Mouse (Mus musculus) CD4-positive naive resting alpha-beta T cell, adult 76 days (primary cell): ENCODE results near the gene Ptprc. TPM values are rescaled to one million over a fixed set of nuclear protein-coding genes. Genes with fewer than 3 reads are reported as not detected.

Experiments used
- total RNA-seq: library from RNA; stranded (reverse); gene quantifications from one replicate; pipeline ENCODE4 v1.2.4, GENCODE M21; 2023

The Ptprc gene
- total RNA-seq = 1,593 TPM

GRCm38 (mm10) chr1:138175494-138175893 is at the start of gene Ptprc:
Gene Ptprc (minus strand): TSS chr1:138175708.

Other genes starting within 250 kb of the Ptprc start
- not detected for gene Atp6v1g3, start 98.0 kb upstream of the Ptprc start, total RNA-seq